Mouse (Mus musculus) testis, adult 2 months (tissue): ENCODE measurements at regions not wholly inside any gene's neighbourhood (a gene's known extent, or its start where the extent isn't known, plus 50 kb on each side); places are given as distances from the start of the nearest gene placed in this dataset.

Experiments
- CTCF ChIP-seq: fragments of 200-500 bp; IDR thresholded peaks from 2 replicates; pipeline ENCODE4 v1.5.1; 2012; ENCODE audit warnings: low read depth, mild to moderate bottlenecking, inconsistent platforms, low read length, moderate library complexity; ENCODE audit not compliant: control insufficient read depth, insufficient read depth, insufficient replicate concordance
- POLR2A ChIP-seq: fragments of 200-500 bp; IDR thresholded peaks from 2 replicates; pipeline ENCODE4 v1.6.1; 2012; ENCODE audit warnings: low read depth, mild to moderate bottlenecking, inconsistent platforms, low read length, moderate library complexity; ENCODE audit not compliant: control insufficient read depth

DNA sequence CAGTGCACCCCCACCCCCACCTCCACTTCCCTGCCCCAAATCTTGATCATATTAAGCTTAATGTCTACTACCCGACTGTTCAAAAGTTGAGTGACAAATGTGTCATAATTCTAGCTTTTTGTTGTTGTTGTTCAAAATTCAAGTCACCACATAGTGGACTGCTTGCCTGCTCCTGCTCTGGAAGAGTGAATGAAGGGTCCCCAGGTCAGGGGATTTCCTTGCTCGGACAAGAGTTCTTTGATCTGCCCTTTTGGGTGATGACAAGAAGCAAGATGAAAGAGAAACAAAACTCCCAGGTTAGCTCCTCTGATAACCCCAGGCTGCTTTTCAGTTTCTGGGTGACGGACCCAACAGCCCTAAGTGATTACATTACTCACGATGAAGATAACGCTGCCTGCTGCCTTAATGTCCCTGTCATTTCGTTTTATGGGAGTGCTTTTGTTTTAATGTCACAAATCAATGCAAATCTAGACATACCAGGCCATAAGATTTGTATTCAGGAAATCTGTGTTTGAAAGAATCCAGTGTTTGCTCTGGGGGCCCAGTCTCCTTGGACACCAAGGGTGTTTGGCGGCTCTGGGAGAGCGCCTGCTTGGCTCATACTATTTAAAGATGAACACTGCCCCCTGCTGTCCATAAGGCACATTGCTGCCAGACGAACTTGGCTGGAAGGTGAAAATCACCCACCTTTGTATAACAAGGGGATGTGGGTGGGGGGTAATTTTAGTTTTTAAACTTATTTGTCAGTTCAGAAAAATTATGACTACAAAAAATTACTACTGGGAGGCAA, 172.0 kb upstream of the 1700066M21Rik start:
- TF ChIP-seq CTCF = peak; percentile 68; the same call in 1 of the 2 replicates
- TF ChIP-seq POLR2A = no peak
